Mouse (Mus musculus) brain, adult 2 months (tissue): Measurements from ENCODE around the gene Slc44a3.
"Not testable (repeated sequence)": the region's sequence is repeated elsewhere in the genome, so short reads cannot be mapped to it uniquely, and the experiment has no call there.

Experiments used
- DNase-seq: peaks from one replicate; pipeline ENCODE4 v3.0.0; 2011; ENCODE audit warnings: low read depth, low spot score

The Slc44a3 gene

GRCm38 (mm10) chr3:121552723-121553122, 20.5 kb upstream of the Slc44a3 start:
- no peak for DNase-seq

GRCm38 (mm10) chr3:121550370-121550769, 18.2 kb upstream of the Slc44a3 start:
- DNase-seq, result peak; percentile 35

- DNase-seq, result peak; percentile 22
These were observed 15.8 kb upstream of the Slc44a3 start for GRCm38 (mm10) chr3:121547851-121548624.

- no peak for DNase-seq
These were observed 8.4 kb upstream of the Slc44a3 start for GRCm38 (mm10) chr3:121540621-121541020.

- peak; percentile 64 for DNase-seq
These were observed 7.7 kb upstream of the Slc44a3 start for GRCm38 (mm10) chr3:121539871-121540431.

- not testable (repeated sequence) for DNase-seq
These were observed 6.6 kb upstream of the Slc44a3 start for GRCm38 (mm10) chr3:121538847-121539246.

GRCm38 (mm10) chr3:121537996-121538395, 5.8 kb upstream of the Slc44a3 start:
- DNase-seq, result no peak

- DNase-seq, result no peak
These were observed 4.6 kb upstream of the Slc44a3 start for GRCm38 (mm10) chr3:121536803-121537202.

- DNase-seq, result peak; percentile 70
These were observed 3.8 kb upstream of the Slc44a3 start for GRCm38 (mm10) chr3:121535813-121536504.

GRCm38 (mm10) chr3:121531370-121532148, 645 bp downstream of the Slc44a3 start:
- no peak for DNase-seq

- DNase-seq, result no peak
These were observed 1.5 kb downstream of the Slc44a3 start for GRCm38 (mm10) chr3:121530546-121531258.

GRCm38 (mm10) chr3:121526096-121527093, 5.8 kb downstream of the Slc44a3 start:
- DNase-seq, result peak; percentile 14

- no peak for DNase-seq
These were observed 10.5 kb downstream of the Slc44a3 start for GRCm38 (mm10) chr3:121521633-121522125.

- DNase-seq, result no peak
These were observed 11.1 kb downstream of the Slc44a3 start for GRCm38 (mm10) chr3:121521123-121521522.

GRCm38 (mm10) chr3:121517030-121517429, 15.2 kb downstream of the Slc44a3 start:
- no peak for DNase-seq

GRCm38 (mm10) chr3:121509141-121509540, 23.1 kb downstream of the Slc44a3 start:
- DNase-seq, result peak; percentile 28

GRCm38 (mm10) chr3:121507678-121508077, 24.5 kb downstream of the Slc44a3 start:
- DNase-seq, result no peak

GRCm38 (mm10) chr3:121506756-121507155, 25.4 kb downstream of the Slc44a3 start:
- no peak for DNase-seq

GRCm38 (mm10) chr3:121506175-121506574, 26.0 kb downstream of the Slc44a3 start:
- DNase-seq, result no peak
